ENCODE assay signal across 30 mouse cellular contexts in genomic region chr13:28461281-28461680, GRCm38 (mm10).
DNase-seq lines count a peak whose midpoint lies in the region; ATAC-seq lines count a peak whose summit lies in the region.
"Had no signal": no experiment of that assay in that cellular context is flagged by ENCODE, and none has a peak within 500 bp of the region (broad histone marks: within the 10 kb centered on the region; RNA-seq: fewer than 3 reads in every experiment).

No protein-coding gene starts in this region.

- peak overlapping the region; percentile 17; the same call in 1 of the 2 replicates for H3K27ac ChIP-seq in embryonic facial prominence, embryonic 15.5 days (replicated peaks)
- no peak overlapping the region for H3K27ac ChIP-seq in embryonic facial prominence, embryonic 10.5 days (replicated peaks)
- H3K27ac ChIP-seq: forebrain, embryonic 10.5 days; gastrocnemius, adult 2 months; heart, embryonic 13.5 days; hindbrain, embryonic 10.5 days; hindbrain, embryonic 15.5 days; kidney, postnatal 0 days; liver, embryonic 14.5 days; midbrain, embryonic 10.5 days; neural tube, embryonic 13.5 days; stomach, embryonic 15.5 days had no signal

- DNase-seq in embryonic facial prominence, embryonic 10.5 days (ENCODE audit: low spot score), result no peak
- peak; percentile 3 for DNase-seq in lung, postnatal 10 days
- DNase-seq in lung, postnatal 4 days, result no peak
- peak; percentile 27 to 29 for DNase-seq in thymus, postnatal 10 days (ENCODE audit: low spot score in 2 of 2)
- no peak for DNase-seq in gastrocnemius, adult 8-10 months (ENCODE audit: low spot score in 2 of 2)
- no peak for DNase-seq in ovary, postnatal 36 days (ENCODE audit: low spot score)
- DNase-seq: adrenal gland, postnatal 25 days; cerebellum, adult 11-12 months; cerebellum, postnatal 25 days; gastrocnemius, adult 2 months; heart, postnatal 10 days; kidney, adult 11 months; layer of hippocampus, postnatal 36 days; liver; lung, adult 2 months; lung, postnatal 14 days; right cerebral cortex, postnatal 25 days had no signal

- no peak for ATAC-seq in embryonic facial prominence, embryonic 15.5 days (ENCODE audit: insufficient number of reproducible peaks, low FRiP score, low TSS enrichment, low read depth)
- ATAC-seq: forebrain, embryonic 16.5 days; inflammation-experienced regulatory T-cells, adult 6 months had no signal

- H3K4me3 ChIP-seq in embryonic facial prominence, embryonic 15.5 days (replicated peaks), result no peak overlapping the region
- no peak overlapping the region for H3K4me3 ChIP-seq in embryonic facial prominence, embryonic 10.5 days
- H3K4me3 ChIP-seq: forebrain, embryonic 10.5 days; gastrocnemius, adult 2 months; heart, embryonic 13.5 days; hindbrain, embryonic 10.5 days; hindbrain, embryonic 15.5 days; midbrain, embryonic 10.5 days; myocyte; neural tube, embryonic 13.5 days; stomach, embryonic 15.5 days had no signal

- no peaks in the 10 kb centered on the region for H3K27me3 ChIP-seq in embryonic facial prominence, embryonic 15.5 days
- no peaks in the 10 kb centered on the region for H3K27me3 ChIP-seq in embryonic facial prominence, embryonic 10.5 days (replicated peaks; ENCODE audit: low read depth, poor library complexity, severe bottlenecking)
- H3K27me3 ChIP-seq: heart, embryonic 13.5 days; hindbrain, embryonic 15.5 days; neural tube, embryonic 13.5 days; stomach, embryonic 15.5 days had no signal

- no peak overlapping the region for H3K9ac ChIP-seq in embryonic facial prominence, embryonic 15.5 days
- H3K9ac ChIP-seq: heart, embryonic 13.5 days; hindbrain, embryonic 15.5 days; liver, embryonic 14.5 days; neural tube, embryonic 13.5 days; stomach, embryonic 15.5 days had no signal

- H3K9me3 ChIP-seq in embryonic facial prominence, embryonic 15.5 days (replicated peaks), result no peaks in the 10 kb centered on the region
- H3K9me3 ChIP-seq in embryonic facial prominence, embryonic 10.5 days, result no peaks in the 10 kb centered on the region
- H3K9me3 ChIP-seq: forebrain, embryonic 10.5 days; heart, embryonic 13.5 days; hindbrain, embryonic 10.5 days; hindbrain, embryonic 15.5 days; midbrain, embryonic 10.5 days; neural tube, embryonic 13.5 days; stomach, embryonic 15.5 days had no signal

- H3K36me3 ChIP-seq in embryonic facial prominence, embryonic 15.5 days, result peaks cover 4% of the 10 kb centered on the region; the same call in 1 of the 2 replicates
- H3K36me3 ChIP-seq in embryonic facial prominence, embryonic 10.5 days (replicated peaks), result peaks cover 6% of the 10 kb centered on the region; the same call in 1 of the 2 replicates
- H3K36me3 ChIP-seq: hindbrain, embryonic 15.5 days; neural tube, embryonic 13.5 days; stomach, embryonic 15.5 days had no signal

- H3K4me1 ChIP-seq in embryonic facial prominence, embryonic 15.5 days, result no peaks in the 10 kb centered on the region
- H3K4me1 ChIP-seq in embryonic facial prominence, embryonic 10.5 days, result no peaks in the 10 kb centered on the region
- H3K4me1 ChIP-seq: forebrain, embryonic 10.5 days; heart, embryonic 13.5 days; hindbrain, embryonic 10.5 days; hindbrain, embryonic 15.5 days; midbrain, embryonic 10.5 days; stomach, embryonic 15.5 days had no signal

- 60% methylated on average over 10 of the region's 10 CpGs for WGBS in embryonic facial prominence, embryonic 15.5 days
- WGBS in embryonic facial prominence, embryonic 10.5 days, result 92% methylated on average over 10 of the region's 10 CpGs

- no peak overlapping the region for H3K4me2 ChIP-seq in embryonic facial prominence, embryonic 15.5 days (replicated peaks)
- H3K4me2 ChIP-seq: heart, embryonic 13.5 days; hindbrain, embryonic 15.5 days; neural tube, embryonic 13.5 days; stomach, embryonic 15.5 days had no signal

Comparison
In these comparisons a context has a peak if more than half of its experiments do, and no peak if none do; other contexts are left out.
1. DNase-seq: peak in lung, postnatal 10 days (single experiment) and thymus, postnatal 10 days (2 of 2); none in embryonic facial prominence, embryonic 10.5 days (single experiment), lung, postnatal 4 days (0 of 2), gastrocnemius, adult 8-10 months (0 of 2) and ovary, postnatal 36 days (single experiment).